ENCODE assay signal across 10 mouse cellular contexts in genomic region chr11:23927643-23928042, GRCm38 (mm10). TPM values are rescaled to one million over a fixed set of nuclear protein-coding genes. Genes with fewer than 3 reads are reported as not detected.
DNase-seq lines count a peak whose midpoint lies in the region; ATAC-seq and TF ChIP-seq lines count a peak whose summit lies in the region.
"Had no signal": no experiment of that assay in that cellular context is flagged by ENCODE, and none has a peak within 500 bp of the region (broad histone marks: within the 10 kb centered on the region; RNA-seq: fewer than 3 reads in every experiment).

No protein-coding gene starts in this region.

- no peak for TF ChIP-seq POLR2A in thymus, adult 2 months (IDR thresholded peaks at IDR 0.05; ENCODE audit: control insufficient read depth, extremely low read depth, insufficient read depth, low read length, poor library complexity)

- DNase-seq in heart, adult 11 months: peak; percentile 79
- no peak for DNase-seq in heart, postnatal 10 days
- DNase-seq in neural tube, embryonic 10.5 days (ENCODE audit: extremely low spot score, low spot score): no peak
- DNase-seq in MN1 (ENCODE audit: low spot score): no peak
- DNase-seq in thymus, adult 2 months: no peak
- DNase-seq: cerebellum, adult 9-10 months; right cerebral cortex, postnatal 25 days had no signal

- intact Hi-C loops in heart, postnatal 10 days (cut with DNase I): no loop called here

- ATAC-seq in neural tube, embryonic 12.5 days (ENCODE audit: low FRiP score, low read depth): no peak
- no peak for ATAC-seq in intestine, postnatal 0 days
- ATAC-seq in erythroid progenitor cell, adult 5-6 weeks (replicated peaks; ENCODE audit: low FRiP score, poor library complexity, severe bottlenecking): no peak

- 0 out of 2 replicates have a peak overlapping the region, but pooled peaks have one; percentile 12 for H3K4me2 ChIP-seq in neural tube, embryonic 12.5 days (replicated peaks)
- H3K4me2 ChIP-seq in intestine, postnatal 0 days (replicated peaks; ENCODE audit: low read depth): peak overlapping the region; percentile 53

- no peak overlapping the region for H3K27ac ChIP-seq in neural tube, embryonic 12.5 days
- no peak overlapping the region for H3K27ac ChIP-seq in intestine, postnatal 0 days (ENCODE audit: low read depth, low read length)
- no peak overlapping the region for H3K27ac ChIP-seq in thymus, adult 2 months (ENCODE audit: control insufficient read depth, insufficient read depth, low read length)

- H3K9me3 ChIP-seq in neural tube, embryonic 12.5 days: no peaks in the 10 kb centered on the region
- H3K9me3 ChIP-seq in intestine, postnatal 0 days (ENCODE audit: control insufficient read depth): no peaks in the 10 kb centered on the region

- no peaks in the 10 kb centered on the region for H3K27me3 ChIP-seq in neural tube, embryonic 12.5 days (replicated peaks)
- H3K27me3 ChIP-seq in intestine, postnatal 0 days (replicated peaks; ENCODE audit: control insufficient read depth, insufficient read depth, low read length): no peaks in the 10 kb centered on the region
- no peaks in the 10 kb centered on the region for H3K27me3 ChIP-seq in thymus, adult 2 months (ENCODE audit: control insufficient read depth, insufficient read depth, low read length)

- 41% methylated on average over 8 of the region's 8 CpGs for WGBS in neural tube, embryonic 12.5 days
- WGBS in intestine, postnatal 0 days: 25% methylated on average over 8 of the region's 8 CpGs
- WGBS in thymus, adult 2 months: 63% methylated on average over 8 of the region's 8 CpGs

- H3K4me3 ChIP-seq in neural tube, embryonic 12.5 days: no peak overlapping the region
- H3K4me3 ChIP-seq in intestine, postnatal 0 days (ENCODE audit: low read depth, low read length): peak overlapping the region; percentile 2; the same call in 1 of the 2 replicates
- no peak overlapping the region for H3K4me3 ChIP-seq in thymus, adult 2 months (ENCODE audit: control insufficient read depth, insufficient read depth, low read length)

- no peak overlapping the region for H3K9ac ChIP-seq in neural tube, embryonic 12.5 days
- no peak overlapping the region for H3K9ac ChIP-seq in intestine, postnatal 0 days (ENCODE audit: low read depth, low read length)

- no peaks in the 10 kb centered on the region for H3K36me3 ChIP-seq in neural tube, embryonic 12.5 days
- H3K36me3 ChIP-seq in intestine, postnatal 0 days (ENCODE audit: control insufficient read depth, insufficient read depth): no peaks in the 10 kb centered on the region
- H3K36me3 ChIP-seq in thymus, adult 2 months (ENCODE audit: control insufficient read depth, insufficient read depth, low read length): no peaks in the 10 kb centered on the region

- H3K4me1 ChIP-seq in neural tube, embryonic 12.5 days: no peaks in the 10 kb centered on the region
- no peaks in the 10 kb centered on the region for H3K4me1 ChIP-seq in intestine, postnatal 0 days (replicated peaks; ENCODE audit: control insufficient read depth, insufficient read depth, low read length)
- no peaks in the 10 kb centered on the region for H3K4me1 ChIP-seq in thymus, adult 2 months (replicated peaks; ENCODE audit: control insufficient read depth, insufficient read depth, low read length)

- TF ChIP-seq CTCF in intestine, postnatal 0 days (IDR thresholded peaks at IDR 0.05; ENCODE audit: low read depth): no peak
- no peak for TF ChIP-seq CTCF in thymus, adult 2 months (IDR thresholded peaks at IDR 0.05; ENCODE audit: borderline replicate concordance, control insufficient read depth, extremely low read depth, insufficient read depth, low read length, poor library complexity)

RNA-seq across cellular contexts. Expression of gene Papolg, which starts 32.6 kb away (rescaled TPM):
- 1 to 10 TPM; 8.6 to 10.0 TPM for total RNA-seq in heart, postnatal 10 days (2021)
- polyA plus RNA-seq in neural tube, embryonic 12.5 days (2016; fragmentation: Nextera tagmentation; extraction: Ambion mirVana): 25.2 and 25.6 TPM in 2 replicates
- 4.0 and 4.5 TPM in 2 replicates for polyA plus RNA-seq in intestine, postnatal 0 days (2015; fragmentation: Nextera tagmentation; extraction: Ambion mirVana)
- 15.1 and 28.5 TPM in 2 replicates for total RNA-seq in erythroid progenitor cell, adult 5-6 weeks (2015; ENCODE audit: low replicate concordance)
- 12.7 and 13.5 TPM in 2 replicates for total RNA-seq in erythroid progenitor cell, adult 5-6 weeks (2017; ENCODE audit: low replicate concordance)
- 10.4 and 11.9 TPM in 2 replicates for polyA plus RNA-seq in thymus, adult 2 months (2012; rRNA removed)
